Mouse (Mus musculus) G1E (cell line): ENCODE results near the gene Sdc1. TPM values are rescaled to one million over a fixed set of nuclear protein-coding genes. Genes with fewer than 3 reads are reported as not detected.

Source experiments
- ATAC-seq: 2 replicates; pipeline ENCODE4 v1.8.0; 2016; ENCODE audit warnings: mild to moderate bottlenecking; ENCODE audit not compliant: insufficient number of reproducible peaks, poor library complexity, low FRiP score, severe bottlenecking; ENCODE audit errors: extremely low read depth
- DNase-seq: peaks from one replicate; pipeline ENCODE4 v3.0.0; 2012; ENCODE audit warnings: low spot score
- H3K27me3 ChIP-seq: 2 replicates; pipeline ENCODE4 v1.6.1; 2012; ENCODE audit warnings: mild to moderate bottlenecking, low read length, inconsistent platforms; ENCODE audit not compliant: insufficient read depth
- H3K36me3 ChIP-seq: replicated peaks from 2 replicates; pipeline ENCODE3; 2012; ENCODE audit warnings: mild to moderate bottlenecking, inconsistent platforms
- H3K4me1 ChIP-seq: 2 replicates; pipeline ENCODE4 v1.6.1; 2012; ENCODE audit warnings: low read depth, low read length, inconsistent platforms, mixed read lengths; ENCODE audit not compliant: insufficient read depth
- H3K4me3 ChIP-seq: 2 replicates; pipeline ENCODE4 v1.5.1; 2012; ENCODE audit warnings: low read depth, mild to moderate bottlenecking, inconsistent platforms, low read length, moderate library complexity, mixed read lengths
- H3K9me3 ChIP-seq: replicated peaks from 2 replicates; pipeline ENCODE4 v1.6.1; 2012; ENCODE audit warnings: inconsistent platforms
- CTCF ChIP-seq: IDR thresholded peaks from 2 replicates; pipeline ENCODE4 v1.5.1; 2012; ENCODE audit warnings: low read depth, low read length, inconsistent platforms, mixed read lengths
- GATA1 ChIP-seq: IDR thresholded peaks from 2 replicates; pipeline ENCODE4 v1.6.1; 2012; ENCODE audit warnings: borderline replicate concordance, low read length, inconsistent platforms, mixed read lengths
- GATA2 ChIP-seq: IDR thresholded peaks from 2 replicates; pipeline ENCODE4 v1.6.1; 2012; ENCODE audit warnings: low read depth, low read length, inconsistent platforms, borderline replicate concordance
- POLR2AphosphoS5 ChIP-seq: IDR thresholded peaks from 2 replicates; pipeline ENCODE4 v1.6.1; 2012; ENCODE audit warnings: low read depth, low read length, inconsistent platforms; ENCODE audit not compliant: insufficient replicate concordance
- TAL1 ChIP-seq: conservative IDR thresholded peaks from 2 replicates; pipeline ENCODE4 v1.6.1; 2012; ENCODE audit warnings: low read depth, low read length, inconsistent platforms, mixed read lengths
- polyA plus RNA-seq: library from polyadenylated mRNA; stranded (reverse); fragments of >175 nt; gene quantifications from 2 replicates; pipeline ENCODE4 v1.2.3, GENCODE M21; 2012
- total RNA-seq, 2 experiments: library from RNA; stranded (forward) in 1 of 2; stranded (reverse) in 1 of 2; fragments of 200-1000 nt in 1 of 2; fragments of >200 nt in 1 of 2; fragmentation: Nextera tagmentation in 1 of 2; gene quantifications; 2 replicates each; pipeline ENCODE4 v1.2.3; 2014 to 2017

The Sdc1 gene
- total and polyA plus RNA-seq, 3 experiments = 0.33 to 0.73 TPM; not detected in 1

- peaks cover 46% of the 10 kb centered on the region for H3K36me3 ChIP-seq
- DNase-seq (no peak), ATAC-seq (no peak)
- H3K4me3 ChIP-seq = no peak overlapping the region
- no peaks in the 10 kb centered on the region for H3K27me3 ChIP-seq
- TF ChIP-seq GATA2 = no peak
- no peak for TF ChIP-seq CTCF
- no peak for TF ChIP-seq TAL1
- TF ChIP-seq POLR2AphosphoS5 = no peak
- no peak for TF ChIP-seq GATA1
- no peaks in the 10 kb centered on the region for H3K4me1 ChIP-seq
- H3K9me3 ChIP-seq = no peaks in the 10 kb centered on the region
Observed at GRCm38 (mm10) chr12:8759115-8759514, 12.0 kb upstream of the Sdc1 start.

GRCm38 (mm10) chr12:8759779-8760178, 11.3 kb upstream of the Sdc1 start:
- Histone ChIP-seq H3K27me3 (no peaks in the 10 kb centered on the region), H3K36me3 (peaks cover 39% of the 10 kb centered on the region), H3K4me1 (no peaks in the 10 kb centered on the region), H3K9me3 (no peaks in the 10 kb centered on the region), H3K4me3 (no peak overlapping the region)
- ATAC-seq = no peak
- DNase-seq = no peak
- TF ChIP-seq GATA2 (no peak), POLR2AphosphoS5 (no peak), CTCF (no peak), TAL1 (no peak), GATA1 (no peak)

GRCm38 (mm10) chr12:8760561-8760960, 10.6 kb upstream of the Sdc1 start:
- Histone ChIP-seq H3K9me3 (no peaks in the 10 kb centered on the region), H3K27me3 (no peaks in the 10 kb centered on the region), H3K36me3 (peaks cover 31% of the 10 kb centered on the region), H3K4me1 (no peaks in the 10 kb centered on the region), H3K4me3 (no peak overlapping the region)
- ATAC-seq (no peak), DNase-seq (no peak)
- no peak for TF ChIP-seq POLR2AphosphoS5
- TF ChIP-seq CTCF = no peak
- TF ChIP-seq TAL1 = no peak
- no peak for TF ChIP-seq GATA2
- no peak for TF ChIP-seq GATA1

- DNase-seq = no peak
- H3K9me3 ChIP-seq = no peaks in the 10 kb centered on the region
- no peak for ATAC-seq
- H3K4me3 ChIP-seq = no peak overlapping the region
- H3K27me3 ChIP-seq = no peaks in the 10 kb centered on the region
- peaks cover 29% of the 10 kb centered on the region for H3K36me3 ChIP-seq
- no peaks in the 10 kb centered on the region for H3K4me1 ChIP-seq
- TF ChIP-seq CTCF (no peak), GATA1 (no peak), TAL1 (no peak), POLR2AphosphoS5 (no peak)
Observed at GRCm38 (mm10) chr12:8761058-8761457, 10.1 kb upstream of the Sdc1 start.

GRCm38 (mm10) chr12:8762667-8763066, 8.5 kb upstream of the Sdc1 start:
- H3K36me3 ChIP-seq = peaks cover 13% of the 10 kb centered on the region
- H3K4me1 ChIP-seq = no peaks in the 10 kb centered on the region
- no peak overlapping the region for H3K4me3 ChIP-seq
- no peak for TF ChIP-seq POLR2AphosphoS5
- TF ChIP-seq GATA2 = no peak
- no peak for TF ChIP-seq GATA1
- TF ChIP-seq CTCF = no peak
- TF ChIP-seq TAL1 = no peak
- ATAC-seq (no peak), DNase-seq (no peak)
- no peaks in the 10 kb centered on the region for H3K27me3 ChIP-seq
- H3K9me3 ChIP-seq = no peaks in the 10 kb centered on the region

- DNase-seq (no peak), ATAC-seq (no peak)
- no peaks in the 10 kb centered on the region for H3K27me3 ChIP-seq
- no peak overlapping the region for H3K4me3 ChIP-seq
- TF ChIP-seq POLR2AphosphoS5 (no peak), CTCF (no peak), GATA1 (no peak), GATA2 (no peak), TAL1 (no peak)
- H3K9me3 ChIP-seq = no peaks in the 10 kb centered on the region
- H3K36me3 ChIP-seq = peaks cover 5% of the 10 kb centered on the region
- H3K4me1 ChIP-seq = no peaks in the 10 kb centered on the region
Observed at GRCm38 (mm10) chr12:8764221-8764930, 6.7 kb upstream of the Sdc1 start.

GRCm38 (mm10) chr12:8771844-8772380, 789 bp downstream of the Sdc1 start:
- DNase-seq (peak; percentile 11), ATAC-seq (no peak)
- no peaks in the 10 kb centered on the region for H3K9me3 ChIP-seq
- TF ChIP-seq GATA1 = no peak
- TF ChIP-seq POLR2AphosphoS5 = no peak
- no peak for TF ChIP-seq GATA2
- TF ChIP-seq TAL1 = no peak
- TF ChIP-seq CTCF = no peak
- peaks cover 24% of the 10 kb centered on the region for H3K4me1 ChIP-seq
- no peaks in the 10 kb centered on the region for H3K36me3 ChIP-seq
- H3K4me3 ChIP-seq = peak overlapping the region; percentile 69
- peaks cover 36% of the 10 kb centered on the region for H3K27me3 ChIP-seq
